Mouse (Mus musculus) adrenal gland, postnatal 14 days (tissue): ENCODE data around the gene Xxylt1. TPM values are rescaled to one million over a fixed set of nuclear protein-coding genes. Genes with fewer than 3 reads are reported as not detected.
A peak's percentile ranks its signal among the peaks of the same experiment; 100 is the strongest.

Experiments
- DNase-seq: peaks from one replicate; pipeline ENCODE4 v3.0.0; 2021; ENCODE audit warnings: mixed read lengths
- total RNA-seq: library from RNA; stranded (reverse); gene quantifications from 2 replicates; pipeline ENCODE4 v1.2.3, GENCODE M21; 2021

Xxylt1 gene
- total RNA-seq, 1 experiment from 2014 or later, result 10.7 TPM

- no peak for DNase-seq
These were observed 125.1 kb downstream of the Xxylt1 start for GRCm38 (mm10) chr16:30956141-30956540.

- no peak for DNase-seq
These were observed 132.6 kb downstream of the Xxylt1 start for GRCm38 (mm10) chr16:30948636-30949035.

DNA sequence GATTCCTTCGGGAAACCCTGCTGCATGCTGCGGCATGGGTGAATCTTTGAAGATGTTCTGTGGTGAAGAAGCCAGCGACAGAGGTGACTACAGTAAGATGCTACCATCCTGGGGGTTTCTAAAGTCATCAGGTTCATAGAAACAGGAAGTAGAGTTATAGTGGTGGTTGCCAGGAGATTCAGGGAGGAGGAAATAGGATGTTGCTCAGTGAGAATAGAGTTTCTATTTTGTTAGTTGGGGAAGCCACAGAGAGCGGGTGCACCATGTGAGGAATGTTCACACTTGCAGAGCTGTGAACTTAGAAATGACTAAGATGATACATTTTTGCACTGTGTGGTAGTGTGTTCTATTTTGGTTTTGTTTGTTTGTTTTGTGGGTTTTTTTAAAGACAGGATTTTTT lies 133.0 kb downstream of the Xxylt1 start:
- DNase-seq, result no peak

GRCm38 (mm10) chr16:30944886-30945285 lies 136.3 kb downstream of the Xxylt1 start:
- DNase-seq, result no peak

DNA sequence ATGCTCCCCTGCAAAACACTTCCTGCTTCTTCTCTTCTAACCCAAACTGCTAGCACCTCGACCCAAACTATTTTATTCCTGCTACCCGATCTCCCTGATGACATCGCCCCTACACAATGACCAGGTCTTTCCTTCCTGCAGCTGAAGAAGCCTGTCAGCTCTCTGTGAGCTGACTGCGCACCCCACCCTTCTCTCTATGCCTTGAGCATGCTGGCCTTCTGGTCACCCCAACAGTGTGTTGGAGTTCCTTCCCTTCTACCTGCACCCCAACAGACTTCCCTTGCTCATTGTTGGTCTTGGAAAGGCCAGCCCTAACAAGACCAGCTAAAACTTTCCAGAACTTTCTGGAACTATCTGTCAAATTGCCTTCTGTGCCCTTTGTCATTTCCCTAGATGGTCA lies 137.3 kb downstream of the Xxylt1 start:
- no peak for DNase-seq

DNA sequence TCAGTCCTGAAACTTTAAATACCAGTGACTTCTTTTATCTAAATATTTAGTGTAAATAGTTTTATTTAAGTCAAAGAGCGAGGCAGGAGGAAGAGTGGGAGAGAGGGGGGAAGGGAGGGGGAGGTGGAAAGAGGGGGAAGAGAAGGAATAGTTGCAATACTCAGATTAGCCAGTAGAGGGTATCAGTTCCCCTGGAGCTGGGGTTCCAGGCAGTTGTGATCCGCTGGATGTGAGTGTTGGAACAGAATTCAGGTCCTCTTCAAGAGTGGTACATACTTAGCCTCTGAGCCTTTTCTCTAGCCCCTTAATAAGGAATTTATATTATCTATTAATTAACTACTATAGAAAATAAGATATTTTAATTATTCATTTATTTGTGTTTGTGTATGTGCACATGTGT lies 140.5 kb downstream of the Xxylt1 start:
- no peak for DNase-seq

DNA sequence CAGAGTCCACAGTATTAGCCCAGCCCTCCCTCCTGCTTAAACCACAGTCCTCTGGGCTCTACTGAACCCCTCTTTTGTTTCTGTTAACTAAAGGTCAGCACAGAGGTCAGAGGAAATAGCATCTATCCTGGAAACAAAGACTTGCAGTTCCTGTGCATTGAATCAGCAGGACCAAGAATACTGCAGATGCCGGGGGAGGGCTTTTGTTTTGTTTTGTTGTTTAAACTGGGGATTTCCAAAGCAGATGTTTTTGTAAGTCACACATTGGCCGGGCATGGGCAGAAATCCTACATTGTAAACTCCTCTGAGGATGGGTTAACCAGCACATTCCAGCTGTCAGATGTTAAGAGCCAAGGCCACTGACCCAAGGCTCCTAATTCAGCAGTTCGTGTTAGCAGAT lies 141.3 kb downstream of the Xxylt1 start:
- peak; percentile 35 for DNase-seq

DNA sequence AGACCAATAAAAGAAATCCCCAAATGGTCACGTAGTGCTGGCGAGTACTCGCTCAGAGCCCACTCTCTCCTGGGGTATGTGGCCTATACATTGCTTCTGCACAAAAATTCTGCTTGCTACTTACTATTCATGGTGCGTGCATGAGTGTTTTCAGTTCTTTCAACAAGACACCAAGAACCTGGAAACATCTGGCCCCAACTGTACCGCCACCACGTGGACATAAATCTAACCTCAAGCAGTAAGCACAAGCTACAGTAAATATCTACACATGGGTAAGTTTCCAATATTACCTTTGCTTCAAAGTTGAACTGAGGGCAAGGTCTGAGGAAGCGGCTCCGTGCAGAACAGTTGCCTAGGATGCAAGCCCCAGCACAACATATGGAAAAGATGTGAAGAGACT lies 142.0 kb downstream of the Xxylt1 start:
- no peak for DNase-seq

GRCm38 (mm10) chr16:30938664-30939063 lies 142.6 kb downstream of the Xxylt1 start:
- no peak for DNase-seq

- DNase-seq, result no peak
These were observed 143.6 kb downstream of the Xxylt1 start for GRCm38 (mm10) chr16:30937665-30938064.

DNA sequence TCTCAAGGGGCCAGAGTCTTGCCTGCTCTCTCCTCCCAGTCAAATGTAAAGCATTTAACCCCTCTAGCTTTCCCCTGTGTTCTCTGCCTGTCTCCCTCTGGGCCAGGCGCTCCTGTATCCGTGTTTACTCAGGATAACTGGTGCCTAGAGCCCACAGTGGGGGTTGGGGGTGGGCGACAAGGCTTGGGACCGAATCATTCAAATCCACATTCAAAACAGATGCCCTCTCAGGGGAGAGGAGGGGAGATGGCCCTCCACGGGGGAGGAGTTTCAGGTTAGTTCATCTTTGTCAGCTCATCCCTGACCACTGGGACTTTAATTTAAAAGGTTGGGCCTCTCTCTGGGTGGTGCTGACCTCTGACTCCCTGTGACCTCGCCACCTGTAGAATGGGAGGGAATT lies 144.8 kb downstream of the Xxylt1 start:
- DNase-seq, result no peak

- no peak for DNase-seq
These were observed 145.2 kb downstream of the Xxylt1 start for GRCm38 (mm10) chr16:30936012-30936461.

DNA sequence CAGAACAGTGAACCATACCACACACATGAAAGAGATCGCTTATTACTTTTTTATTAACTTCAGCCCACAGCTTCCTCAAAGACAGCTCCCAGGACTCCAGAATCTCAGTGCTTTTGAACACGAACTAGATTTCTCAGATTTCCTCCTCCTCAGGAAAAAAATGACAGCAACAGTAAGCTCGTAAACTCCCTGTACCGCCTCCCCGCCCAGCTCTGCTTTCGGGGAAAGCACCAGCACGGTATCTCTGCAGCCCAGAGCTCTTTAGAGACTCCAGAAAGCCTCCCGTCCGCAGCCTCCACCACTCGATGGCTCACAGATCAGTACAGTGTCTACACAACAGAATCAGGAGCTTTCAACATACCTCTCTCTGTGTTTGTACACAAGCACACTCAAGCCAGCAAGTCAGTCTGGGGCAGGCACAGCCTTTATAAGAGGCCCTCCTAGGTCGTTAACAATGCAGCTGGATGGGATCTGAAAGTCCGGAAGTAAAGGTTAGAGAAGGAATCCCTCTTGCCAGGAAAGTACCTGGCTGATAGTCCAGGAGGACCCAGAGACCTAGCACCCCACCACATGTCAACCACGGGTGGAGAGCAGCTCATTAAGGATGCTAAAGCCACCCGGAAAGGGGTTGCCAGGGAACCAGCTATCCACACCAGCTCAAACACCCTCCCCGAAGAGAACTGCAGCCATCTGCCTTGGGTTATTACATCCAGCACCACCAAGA lies 146.1 kb downstream of the Xxylt1 start:
- DNase-seq, result peak; percentile 34

GRCm38 (mm10) chr16:30934205-30934780 lies 146.9 kb downstream of the Xxylt1 start:
- peak; percentile 68 for DNase-seq

DNA sequence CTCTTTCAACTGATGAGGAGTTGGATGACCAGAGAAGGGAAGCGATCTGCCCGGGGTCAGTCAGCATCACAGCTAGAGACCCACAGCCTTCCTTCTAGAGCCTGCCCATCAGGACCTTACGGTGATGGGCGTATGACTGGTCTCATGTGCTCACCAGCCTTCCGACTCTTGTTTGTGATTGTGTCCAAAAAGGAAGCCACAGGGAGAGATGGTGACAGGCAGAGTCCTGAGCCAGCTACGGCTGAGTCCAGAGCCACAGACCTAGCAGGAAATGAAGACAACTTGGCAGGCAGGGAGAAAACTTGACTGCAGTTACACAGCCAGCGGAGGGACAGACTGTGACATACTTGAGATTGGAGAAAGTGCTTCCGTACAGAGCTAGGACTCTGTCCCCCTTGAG lies 147.9 kb downstream of the Xxylt1 start:
- DNase-seq, result no peak

- no peak for DNase-seq
These were observed 148.4 kb downstream of the Xxylt1 start for GRCm38 (mm10) chr16:30932791-30933190.

DNA sequence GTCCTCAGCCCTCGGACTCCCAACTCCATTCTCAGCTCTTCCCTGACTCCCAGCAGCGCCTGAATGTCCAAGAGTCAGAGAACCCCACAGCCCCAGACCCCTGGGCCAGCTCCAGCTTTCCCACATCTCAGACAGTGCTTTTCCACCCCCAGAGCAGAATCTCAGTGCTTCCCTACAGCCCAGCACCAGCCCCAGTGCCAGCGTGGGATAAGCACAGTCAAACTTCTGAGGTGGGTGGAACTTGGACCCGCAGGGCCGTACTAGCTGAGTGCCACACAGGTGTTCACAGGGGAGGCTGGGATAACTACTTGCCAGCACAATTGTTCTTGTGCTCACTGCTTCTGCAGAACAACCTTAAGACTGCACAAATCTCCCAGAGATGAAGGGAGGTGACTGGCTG lies 149.0 kb downstream of the Xxylt1 start:
- no peak for DNase-seq

DNA sequence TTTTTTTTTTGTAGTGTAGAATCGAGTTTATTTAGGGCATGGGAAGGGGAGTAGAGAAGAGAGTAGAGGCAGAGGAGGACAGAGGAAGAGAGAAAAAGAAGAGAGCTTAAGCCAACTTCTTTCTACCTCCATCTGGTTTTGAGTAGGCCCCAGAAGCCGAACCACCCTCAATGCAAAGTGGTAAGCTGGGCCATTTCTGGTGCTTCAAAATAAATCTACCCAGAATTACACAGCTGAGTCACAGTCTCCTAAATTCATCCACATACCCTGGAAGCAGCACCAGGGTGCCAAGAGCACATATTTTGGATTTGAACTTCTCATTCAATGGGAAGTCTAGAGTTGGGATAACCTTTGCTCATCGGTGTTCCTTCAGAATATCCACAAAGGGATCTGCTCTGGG lies 152.1 kb downstream of the Xxylt1 start:
- DNase-seq, result no peak

DNA sequence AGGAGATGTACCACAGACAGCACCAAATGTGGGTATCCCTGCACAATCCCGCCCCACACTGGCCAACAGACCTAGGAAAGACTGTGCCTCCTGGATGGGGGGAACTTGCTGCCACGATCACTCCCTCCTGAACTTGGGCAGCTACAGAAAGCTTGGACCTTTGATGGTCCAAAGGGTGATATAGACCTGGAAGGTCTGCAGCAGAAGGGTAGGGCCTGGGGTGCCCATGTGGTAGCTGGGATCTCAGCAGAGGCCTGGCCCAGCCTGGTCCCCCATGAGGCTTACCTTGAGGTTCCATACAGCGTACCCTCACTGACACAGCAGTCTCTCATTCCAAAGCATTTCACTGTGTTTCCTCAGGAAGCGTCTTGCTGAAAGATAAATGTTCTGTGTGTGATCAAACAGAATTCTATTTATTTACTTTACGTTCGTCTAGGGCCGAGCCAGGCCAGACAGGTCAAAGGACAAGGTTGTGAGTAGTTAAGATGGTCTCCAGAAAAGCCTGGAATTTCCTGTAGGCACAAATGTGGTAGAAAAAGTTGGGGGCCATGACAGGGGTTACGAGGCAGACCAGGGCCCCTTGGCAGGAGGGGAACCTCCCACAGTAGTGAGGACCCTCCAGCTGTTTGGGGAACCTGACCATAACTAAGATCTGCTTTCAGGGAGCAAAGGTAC lies 153.0 kb downstream of the Xxylt1 start:
- DNase-seq, result no peak

DNA sequence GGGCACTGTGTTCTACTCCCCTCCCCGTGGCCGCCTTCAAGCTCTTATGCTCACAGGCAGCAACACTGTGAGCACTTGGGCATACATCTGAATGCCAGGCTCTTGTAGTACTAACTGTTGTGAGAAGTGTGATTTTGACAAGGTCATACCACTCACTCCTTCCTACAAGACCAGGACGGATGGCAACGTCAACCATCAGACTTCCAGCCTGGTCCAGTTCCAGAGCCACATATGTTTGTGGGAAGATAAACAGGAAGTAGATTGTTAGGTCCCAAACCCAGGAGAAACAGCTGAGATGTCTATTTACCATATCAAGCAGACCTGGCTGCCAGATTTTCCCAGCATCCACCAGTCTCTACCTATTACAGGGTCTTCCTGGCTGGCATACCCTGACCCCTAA lies 155.7 kb downstream of the Xxylt1 start:
- DNase-seq, result no peak

DNA sequence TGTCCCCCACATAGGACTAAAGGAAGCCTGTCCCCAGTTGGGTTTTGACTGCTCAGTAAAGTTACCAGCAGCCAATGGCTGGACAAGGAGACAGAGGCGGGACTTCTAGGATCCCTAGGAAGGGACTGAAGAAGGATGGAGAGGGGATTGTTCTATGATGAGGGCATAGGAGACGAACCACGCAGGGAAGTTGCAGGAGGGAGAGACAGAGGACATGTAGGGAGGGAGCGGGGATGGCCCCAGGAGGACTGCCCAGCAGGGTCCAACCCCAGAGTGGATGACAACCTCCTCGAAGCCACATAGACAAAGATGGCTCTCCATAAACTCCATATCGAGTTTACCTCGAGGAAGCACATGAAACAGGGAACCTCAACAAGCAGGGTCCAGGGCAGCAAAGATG lies 157.3 kb downstream of the Xxylt1 start:
- no peak for DNase-seq

GRCm38 (mm10) chr16:30922548-30922947 lies 158.7 kb downstream of the Xxylt1 start:
- DNase-seq, result no peak

DNA sequence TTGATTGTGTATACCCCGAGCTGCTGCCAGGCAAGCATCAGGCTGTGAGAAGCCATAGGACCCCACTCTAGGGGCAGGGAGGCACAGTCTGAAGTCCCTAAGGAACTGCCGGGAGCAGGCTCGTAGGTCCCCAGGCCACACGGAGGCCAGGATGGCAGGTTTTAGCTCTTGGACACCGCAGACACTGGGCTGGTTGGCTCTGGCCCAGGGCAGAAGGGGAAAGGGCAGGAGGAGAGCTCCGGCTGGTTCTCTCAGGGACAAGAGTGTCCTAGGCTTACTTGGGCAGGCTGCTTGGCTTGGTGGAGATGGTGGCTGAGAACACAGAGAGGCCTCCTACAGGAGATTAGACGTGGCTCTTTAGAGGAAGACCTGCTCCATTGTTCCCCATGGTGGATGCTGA lies 162.4 kb downstream of the Xxylt1 start:
- no peak for DNase-seq

DNA sequence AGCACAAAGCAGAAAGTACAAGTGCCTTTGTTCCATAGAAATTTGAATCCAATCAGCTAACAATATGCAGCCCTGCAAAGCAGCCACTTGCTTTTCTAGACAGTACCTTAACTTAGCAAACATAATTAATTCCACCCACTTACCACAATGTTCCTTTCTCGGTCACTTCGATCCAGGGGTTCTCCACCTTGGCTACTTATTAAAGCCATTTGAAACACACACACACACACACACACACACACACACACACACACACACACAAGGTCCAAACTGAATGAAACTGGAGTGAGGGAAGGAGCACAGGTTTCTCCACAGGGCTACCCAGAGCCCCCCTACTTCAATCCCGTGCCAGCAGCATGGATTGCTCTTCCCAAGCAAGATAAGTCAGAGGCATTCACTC lies 164.3 kb downstream of the Xxylt1 start:
- no peak for DNase-seq
